Mouse (Mus musculus) retina, adult 2 months (tissue): Measurements from ENCODE around the gene Dnajc8.
"Not testable (repeated sequence)": the region's sequence is repeated elsewhere in the genome, so short reads cannot be mapped to it uniquely, and the experiment has no call there.

Experiments used
- DNase-seq: peaks from one replicate; pipeline ENCODE4 v3.0.0-alpha.2; 2012; ENCODE audit warnings: low read depth, low spot score

Gene Dnajc8

DNA sequence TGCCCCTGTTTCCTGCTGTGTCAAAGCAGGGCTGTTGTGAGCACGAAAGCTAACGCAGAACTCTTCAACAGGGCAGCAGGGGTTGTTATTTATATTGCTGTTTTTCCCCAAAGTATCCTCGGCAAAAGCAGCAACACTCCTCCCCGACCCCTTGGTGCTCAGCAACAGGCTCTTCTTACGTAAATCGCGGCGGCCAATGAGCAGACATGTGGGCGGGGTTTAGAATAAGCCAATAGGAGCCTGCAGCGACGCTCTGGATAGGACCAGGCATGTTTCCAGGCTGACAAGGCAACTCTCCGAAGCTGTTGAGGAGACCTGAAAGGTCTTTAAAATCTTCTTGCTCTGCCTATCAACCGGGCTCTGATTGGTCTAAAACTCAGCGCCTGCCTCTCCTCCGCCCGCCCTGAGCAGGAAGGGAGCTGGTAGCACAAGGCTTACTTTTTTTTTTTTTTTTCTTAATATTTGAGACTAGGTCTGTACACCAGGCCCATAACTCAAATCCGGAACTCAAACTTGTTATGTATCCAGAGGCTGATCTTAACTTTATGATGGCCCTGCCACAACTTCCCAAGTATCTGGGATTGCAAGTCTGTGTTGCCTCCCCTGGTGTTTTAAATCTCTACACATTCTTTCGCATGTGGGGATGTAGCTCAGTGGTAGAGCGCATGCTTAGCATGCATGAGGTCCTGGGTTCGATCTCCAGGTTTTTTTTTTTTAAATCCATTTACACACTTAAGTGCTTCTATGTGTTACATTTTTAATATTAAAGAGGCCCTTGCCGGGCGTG lies 19.8 kb upstream of the Dnajc8 start:
- DNase-seq = peak; percentile 80

DNA sequence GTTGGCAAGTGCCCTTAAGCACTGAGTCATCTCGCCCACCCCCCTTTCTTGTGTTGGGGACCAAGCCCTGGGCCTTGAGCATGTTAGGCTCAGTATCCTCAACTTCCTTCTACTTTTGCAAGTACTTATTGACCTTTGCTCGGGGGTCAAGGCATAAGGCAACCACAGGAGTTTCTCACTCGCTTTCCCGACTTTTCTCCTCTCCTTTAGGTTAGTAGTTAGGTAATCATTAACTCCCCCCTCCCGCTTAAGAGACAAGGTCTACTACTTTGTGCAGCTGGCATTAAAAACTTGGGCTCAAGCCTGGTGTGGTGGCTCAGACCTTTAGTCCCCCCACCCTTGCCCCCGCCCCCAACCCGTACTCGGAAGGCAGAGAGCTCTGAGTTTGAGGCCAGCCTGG lies 17.3 kb upstream of the Dnajc8 start:
- DNase-seq = no peak

DNA sequence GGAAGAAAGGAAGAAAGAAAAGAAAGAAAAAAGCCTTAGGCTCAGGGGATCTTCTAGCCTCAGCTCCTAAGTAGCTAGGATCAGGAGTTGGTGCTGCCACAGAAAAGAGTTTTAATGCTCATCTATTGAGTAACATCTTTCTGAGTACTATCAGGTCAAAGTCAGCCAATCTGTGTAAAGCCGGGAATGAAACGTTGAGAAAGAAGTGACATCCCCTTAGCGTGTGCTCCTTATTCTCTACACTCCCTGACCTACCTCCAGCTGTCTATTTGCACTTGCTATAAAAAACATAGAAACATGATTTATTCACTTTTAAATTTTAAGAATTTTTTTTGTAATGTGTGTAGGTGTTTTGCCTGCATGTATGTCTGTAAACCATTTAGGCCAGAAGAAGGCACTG lies 16.2 kb upstream of the Dnajc8 start:
- DNase-seq = no peak

DNA sequence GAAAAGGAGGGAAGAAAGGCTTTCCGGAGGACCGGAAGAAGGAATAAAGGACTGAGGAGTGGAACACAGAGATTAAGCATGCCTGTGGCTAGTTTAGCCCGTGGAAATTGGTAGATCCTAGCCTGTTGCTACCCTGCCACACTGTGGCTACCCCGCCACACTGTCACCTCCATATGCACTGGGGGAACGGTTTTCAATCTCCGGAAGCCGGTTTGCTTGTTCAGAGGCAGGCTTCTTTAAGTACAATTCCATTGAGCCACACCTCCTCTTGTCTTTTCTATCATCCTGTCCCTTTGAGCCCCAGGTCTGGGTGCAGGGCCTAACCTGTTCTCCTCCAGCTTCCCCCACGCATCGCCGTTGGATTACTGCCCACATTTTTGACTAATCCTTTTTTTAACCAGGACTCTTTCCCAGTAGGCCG lies 11.0 kb upstream of the Dnajc8 start:
- no peak for DNase-seq

DNA sequence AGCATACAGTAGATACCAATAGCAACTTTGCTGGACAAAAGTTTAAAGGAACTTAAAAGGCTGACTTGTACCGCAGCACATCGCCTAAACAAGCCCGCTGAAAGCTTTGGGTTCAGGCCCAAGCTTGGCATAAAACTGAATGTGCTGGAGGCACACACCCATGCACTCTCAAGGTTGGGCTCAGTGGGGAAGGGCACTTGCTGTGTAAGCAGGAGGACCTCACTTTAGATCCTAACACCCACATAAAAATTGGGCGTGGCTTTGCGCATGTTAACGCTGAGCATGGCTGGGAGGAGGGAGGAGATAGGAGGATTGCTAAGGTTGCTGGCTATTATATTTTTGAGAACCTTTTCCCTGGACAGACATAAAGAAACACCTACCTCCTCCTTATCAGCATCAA lies 10.5 kb upstream of the Dnajc8 start:
- DNase-seq = no peak

DNA sequence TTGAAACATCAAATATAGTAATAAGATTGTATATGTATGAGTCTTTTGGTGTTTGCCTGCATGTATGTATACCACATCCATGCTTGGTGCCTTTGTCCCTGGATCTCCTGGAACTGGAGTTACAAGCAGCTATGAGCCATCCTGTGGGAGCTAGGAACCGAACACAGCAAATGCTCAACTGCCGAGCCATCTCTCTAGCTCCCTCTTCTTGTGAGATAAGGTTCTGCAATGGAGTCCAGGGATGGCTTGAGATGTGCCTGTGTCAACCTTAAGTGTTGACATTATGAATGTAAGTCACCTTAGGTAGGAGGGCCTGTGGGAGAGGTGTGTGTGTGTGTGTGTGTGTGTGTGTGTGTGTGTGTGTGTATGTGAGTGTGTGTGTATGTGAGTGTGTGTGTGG lies 8.7 kb upstream of the Dnajc8 start:
- DNase-seq = no peak

DNA sequence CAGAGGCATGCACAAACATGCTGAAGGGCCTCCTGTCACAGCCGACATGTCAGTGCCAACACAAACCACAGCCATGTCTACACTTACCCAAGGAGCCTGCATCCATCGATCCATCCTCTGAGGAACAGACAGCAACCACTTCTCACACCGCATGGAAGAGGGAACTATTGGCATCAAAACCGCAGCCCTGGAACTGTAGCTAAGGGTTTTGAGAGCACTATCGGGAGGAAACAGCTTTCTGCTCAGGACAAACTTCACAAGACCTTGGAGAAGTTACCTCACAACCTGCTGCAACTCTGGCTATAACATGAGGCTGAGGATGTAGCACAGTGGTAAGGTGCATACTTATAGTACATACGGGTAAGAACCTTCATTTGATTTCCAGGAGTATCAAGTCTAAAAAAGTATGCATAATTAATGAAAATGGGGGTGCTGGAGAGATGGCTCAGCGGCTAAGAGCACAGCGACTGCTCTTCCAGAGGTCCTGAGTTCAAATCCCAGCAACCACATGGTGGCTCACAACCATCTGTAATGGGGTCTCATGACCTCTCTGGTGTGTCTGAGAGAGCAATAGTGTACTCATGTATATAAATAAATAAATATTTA lies 7.3 kb upstream of the Dnajc8 start:
- no peak for DNase-seq

DNA sequence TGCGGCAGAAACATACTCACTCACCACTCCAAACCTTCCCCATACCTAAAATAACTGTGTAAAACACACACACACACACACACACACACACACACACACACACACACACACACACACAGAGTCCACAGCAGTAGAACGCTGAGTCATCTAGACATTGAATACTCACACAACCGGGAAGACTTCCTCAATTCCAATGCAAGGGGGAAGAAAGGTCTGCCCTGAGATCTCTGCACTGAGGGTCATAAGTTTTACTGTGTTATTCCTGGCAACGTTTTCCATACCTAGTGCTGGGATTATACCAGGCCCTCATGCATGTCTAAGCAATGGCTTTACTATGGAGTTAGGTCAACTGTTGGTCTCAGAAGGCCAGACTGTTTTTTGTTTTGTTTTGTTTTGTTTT lies 6.0 kb upstream of the Dnajc8 start:
- DNase-seq = no peak

DNA sequence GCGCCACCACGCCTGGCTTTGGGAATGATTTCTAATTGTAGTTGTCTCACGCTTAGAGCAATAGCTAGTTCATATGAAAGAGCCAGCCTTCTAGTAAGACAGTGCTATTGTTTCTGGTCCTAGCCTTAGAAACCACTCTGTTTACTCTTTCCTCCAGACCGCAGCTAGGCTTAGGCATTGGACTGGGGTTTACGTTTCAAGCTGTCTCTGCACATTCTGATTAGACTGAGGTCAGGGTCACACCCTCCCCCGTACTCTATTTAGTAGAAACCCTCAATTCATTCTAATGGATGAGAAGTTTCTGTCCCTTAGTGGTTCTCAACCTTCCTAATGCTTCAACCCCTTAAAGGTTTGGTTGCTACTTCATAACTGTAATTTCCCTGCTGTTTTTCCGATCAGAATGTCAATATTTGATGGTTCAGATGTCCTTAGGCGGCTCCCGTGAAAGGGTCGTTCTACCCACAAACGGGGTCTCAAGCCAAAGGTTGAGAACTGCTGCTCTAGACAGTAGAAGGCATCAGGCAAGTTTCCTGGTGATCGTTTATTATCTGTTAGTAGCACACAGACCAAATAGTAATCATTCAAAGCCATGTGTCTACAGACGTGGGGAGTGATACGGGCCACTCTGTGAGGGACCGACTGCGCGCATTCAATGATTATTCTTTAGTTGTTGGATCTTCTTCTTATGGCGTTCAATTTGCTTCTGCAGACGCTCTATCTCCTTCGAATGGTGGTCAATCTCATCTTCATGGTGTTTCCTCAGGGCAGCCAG lies 5.1 kb upstream of the Dnajc8 start:
- no peak for DNase-seq

DNA sequence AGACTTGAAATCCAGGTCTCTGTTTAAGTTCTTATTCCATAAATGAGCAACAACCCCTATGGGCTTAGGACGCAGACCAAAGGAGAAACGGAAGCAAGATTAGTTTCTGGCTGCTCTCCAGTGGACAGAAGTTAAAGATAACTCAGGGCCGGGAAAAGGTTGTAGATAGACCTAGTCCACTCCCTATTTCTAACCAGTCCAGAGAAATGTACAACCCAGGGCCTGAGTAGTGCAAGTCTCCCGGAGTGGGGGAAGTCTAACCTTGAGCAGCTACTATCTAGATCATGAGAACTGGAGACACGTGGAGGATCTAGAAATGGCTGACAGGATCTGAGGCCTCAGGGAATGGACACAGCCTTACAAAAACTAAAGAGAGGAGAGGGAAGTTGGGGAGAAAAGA lies 2.9 kb upstream of the Dnajc8 start:
- no peak for DNase-seq

DNA sequence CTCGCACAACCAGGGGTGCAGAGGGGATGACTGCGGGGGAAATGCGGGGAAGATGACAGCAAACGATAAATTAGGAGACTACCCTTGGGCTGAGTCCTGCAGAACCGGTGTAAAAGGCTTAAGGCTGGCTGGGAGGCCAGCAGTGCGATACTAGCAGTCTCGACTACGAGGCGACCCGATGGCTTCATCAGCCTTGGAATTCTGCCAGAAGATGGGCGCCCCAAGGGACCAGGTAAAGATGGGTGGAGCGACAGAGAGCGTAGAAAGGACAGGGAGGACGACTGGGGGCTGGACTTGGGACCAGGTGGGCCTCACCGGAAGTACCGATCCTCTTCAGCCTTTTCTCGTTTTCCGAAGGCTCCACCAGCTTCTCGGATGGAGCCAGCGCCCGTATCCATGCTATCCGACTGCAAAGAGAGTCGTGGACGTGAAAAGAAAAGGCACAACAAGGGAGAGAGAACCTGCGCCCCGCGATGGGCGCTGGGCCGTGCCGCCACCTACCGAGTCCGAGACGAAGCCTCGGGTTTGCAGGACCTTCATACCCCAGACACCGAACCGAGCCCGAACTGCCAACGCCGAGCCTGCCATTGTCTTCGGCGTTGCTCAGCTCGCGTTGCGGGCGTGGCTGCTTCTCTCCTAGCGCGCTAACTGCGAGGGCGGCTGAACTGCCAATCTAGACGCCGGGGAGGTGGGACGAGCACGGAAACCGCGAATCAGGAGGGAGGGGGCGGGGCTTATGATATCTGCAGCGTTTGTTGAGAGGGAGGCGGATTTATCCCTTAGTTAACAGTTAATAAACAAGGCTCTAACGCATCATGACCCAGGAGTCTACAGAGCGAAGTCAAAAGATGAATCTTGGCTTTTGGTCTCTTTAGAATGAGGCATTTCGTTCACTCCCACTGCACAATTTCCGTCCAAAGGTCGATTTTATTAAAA lies 2.1 kb upstream of the Dnajc8 start, which contains the start of gene Atpif1:
TSS of gene Atpif1 (minus strand) at position 679 of the 936 bp plus-strand sequence.
- peak; percentile 79 for DNase-seq

DNA sequence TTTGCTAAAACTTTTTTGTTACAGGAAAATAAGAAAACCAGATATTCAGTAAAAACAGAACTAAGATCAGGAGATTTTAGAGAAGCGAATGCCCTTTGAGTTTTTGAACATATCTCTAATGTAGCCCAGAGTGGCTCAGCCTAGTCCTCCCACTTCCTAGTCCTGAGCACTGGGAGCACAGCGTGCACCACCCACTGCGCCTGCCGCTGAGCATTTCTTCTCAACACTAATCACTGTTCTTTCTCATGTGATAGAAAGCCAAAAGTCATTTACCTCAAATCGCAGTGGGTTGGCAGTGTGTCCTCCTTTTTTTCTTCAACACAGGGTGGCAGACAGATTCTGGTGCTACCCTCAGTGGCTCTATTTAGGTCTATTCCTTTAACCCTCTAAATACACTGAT lies 4.1 kb downstream of the Dnajc8 start:
- DNase-seq = no peak

DNA sequence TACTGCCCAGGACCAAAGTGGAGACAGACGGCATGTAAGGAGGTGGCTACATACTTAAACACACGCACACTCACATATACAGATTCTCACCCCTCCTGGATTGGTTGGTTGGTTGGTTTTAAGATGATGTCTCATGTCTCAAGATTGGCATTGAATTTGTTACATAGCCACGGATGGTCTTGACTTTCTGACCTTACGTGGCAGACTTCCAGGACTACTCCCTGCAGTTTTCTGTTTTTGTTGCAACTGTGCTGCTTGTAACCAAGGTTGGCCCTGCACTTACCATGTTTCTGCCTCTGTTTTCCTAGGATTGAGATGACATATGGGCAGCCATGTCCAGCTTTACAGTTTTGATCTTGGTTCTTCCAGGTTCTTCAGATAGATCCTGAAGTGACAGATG lies 6.1 kb downstream of the Dnajc8 start:
- no peak for DNase-seq

DNA sequence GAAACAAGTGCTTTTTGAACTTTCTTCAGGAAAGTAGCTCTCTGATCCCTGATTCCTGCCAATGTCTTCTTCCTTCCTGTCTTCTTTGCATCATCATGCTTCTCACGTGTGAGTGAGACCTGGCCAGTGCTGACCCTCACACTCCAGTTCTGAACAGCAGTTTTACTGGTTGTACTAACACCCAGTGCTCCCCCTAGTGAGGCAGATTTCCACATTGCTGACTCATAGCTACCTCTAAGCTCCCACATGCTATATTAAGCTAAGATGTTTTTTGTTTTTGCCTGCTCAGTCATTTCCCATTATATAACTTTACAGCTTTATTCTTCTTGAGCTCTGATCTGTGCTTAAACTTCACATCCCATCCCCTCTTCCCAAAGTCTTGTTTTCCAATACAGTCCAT lies 7.4 kb downstream of the Dnajc8 start:
- no peak for DNase-seq

DNA sequence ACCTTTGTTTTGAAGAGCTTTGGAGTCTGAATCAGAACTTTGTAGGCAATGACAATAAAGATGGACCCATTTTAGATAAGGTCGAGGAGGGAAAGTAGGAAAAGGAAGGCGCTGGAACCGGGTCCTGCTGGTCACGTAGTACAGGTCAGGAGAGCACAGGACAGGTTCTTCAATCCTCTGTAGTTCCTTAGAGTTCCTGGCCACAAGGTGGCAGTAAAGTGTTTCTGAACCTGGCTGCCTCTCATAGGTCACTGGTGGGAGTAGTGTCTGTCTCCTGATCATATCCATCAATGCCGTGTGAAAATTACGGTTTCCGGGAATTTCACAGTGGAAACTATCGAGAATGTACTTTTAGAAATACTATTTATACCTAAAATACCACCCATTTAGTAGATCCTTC lies 10.5 kb downstream of the Dnajc8 start:
- DNase-seq = peak; percentile 56

DNA sequence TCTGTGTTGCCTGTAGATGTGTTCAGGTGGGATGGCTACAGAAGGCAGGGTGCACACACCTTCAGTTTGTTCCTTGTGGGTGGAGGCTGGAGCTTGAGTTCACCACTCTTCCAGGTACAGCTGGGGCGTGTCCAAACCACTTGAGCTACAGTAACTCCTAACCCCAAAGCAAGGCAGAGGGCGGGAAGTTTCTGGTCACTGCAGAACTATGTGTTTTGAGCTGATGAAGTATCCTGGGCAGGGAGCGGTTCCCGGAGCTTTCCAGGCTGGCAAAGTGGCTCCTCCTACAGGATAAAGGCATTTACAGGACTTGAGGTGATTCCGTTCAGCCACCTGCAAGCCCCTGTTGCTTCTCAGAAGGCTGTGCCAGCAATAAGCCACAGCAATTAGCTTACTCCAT lies 18.9 kb downstream of the Dnajc8 start:
- no peak for DNase-seq

DNA sequence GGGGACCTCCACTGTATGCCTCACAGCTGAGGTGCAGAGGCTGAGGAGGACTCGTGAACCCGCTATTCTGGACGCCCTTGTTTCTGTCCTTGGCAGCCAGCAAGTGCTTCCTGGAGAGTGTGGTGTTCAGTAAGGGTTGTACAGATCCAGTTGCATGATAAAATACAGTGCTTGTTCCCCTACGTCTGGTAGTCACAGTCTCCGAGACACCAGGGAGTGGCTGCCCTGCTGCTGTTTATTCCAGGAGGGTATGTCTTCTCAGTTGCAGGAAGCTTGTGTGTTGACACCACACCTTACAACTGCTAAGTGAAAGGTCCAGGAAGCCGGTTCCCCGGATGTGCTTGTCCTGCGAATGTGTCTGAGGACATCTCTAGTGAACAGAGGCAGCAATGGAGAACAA lies 19.3 kb downstream of the Dnajc8 start:
- no peak for DNase-seq

DNA sequence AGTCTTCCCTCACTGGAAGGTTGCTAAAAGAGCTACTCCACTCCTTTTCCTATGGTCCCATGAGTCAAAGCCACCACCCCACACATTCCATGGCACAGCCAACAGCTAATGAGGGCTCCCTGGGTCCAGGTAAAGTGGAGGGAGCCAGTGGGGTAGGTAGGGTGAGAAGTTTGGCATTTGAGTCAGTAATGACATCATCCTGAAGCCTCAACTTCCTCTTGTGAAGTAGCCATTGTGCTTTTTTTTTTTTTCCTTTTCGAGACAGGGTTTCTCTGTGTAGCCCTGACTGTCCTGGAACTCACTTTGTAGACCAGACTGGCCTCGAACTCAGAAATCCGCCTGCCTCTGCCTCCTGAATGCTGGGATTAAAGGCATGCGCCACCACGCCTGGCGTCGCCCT lies 20.2 kb downstream of the Dnajc8 start:
- DNase-seq = not testable (repeated sequence)

DNA sequence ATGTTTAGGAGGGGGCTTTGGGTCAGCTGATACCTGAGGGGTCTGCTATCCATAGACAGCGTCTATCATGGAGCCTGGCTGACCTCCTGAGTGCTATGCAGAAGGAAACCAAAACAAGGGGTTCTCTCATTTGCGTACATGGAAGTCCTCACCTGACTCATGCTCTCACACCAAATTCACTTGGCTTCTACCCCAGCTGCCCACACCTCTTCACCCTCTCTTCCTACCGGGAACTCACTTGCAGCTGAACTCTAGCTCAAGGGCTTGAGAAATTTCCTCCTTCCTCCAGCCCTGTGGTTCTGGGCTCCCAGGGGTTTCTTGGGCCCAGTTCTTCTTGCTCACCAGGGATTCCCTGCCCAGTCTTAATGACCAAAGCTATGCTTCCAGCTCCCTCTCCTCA lies 27.9 kb downstream of the Dnajc8 start:
- DNase-seq = no peak

DNA sequence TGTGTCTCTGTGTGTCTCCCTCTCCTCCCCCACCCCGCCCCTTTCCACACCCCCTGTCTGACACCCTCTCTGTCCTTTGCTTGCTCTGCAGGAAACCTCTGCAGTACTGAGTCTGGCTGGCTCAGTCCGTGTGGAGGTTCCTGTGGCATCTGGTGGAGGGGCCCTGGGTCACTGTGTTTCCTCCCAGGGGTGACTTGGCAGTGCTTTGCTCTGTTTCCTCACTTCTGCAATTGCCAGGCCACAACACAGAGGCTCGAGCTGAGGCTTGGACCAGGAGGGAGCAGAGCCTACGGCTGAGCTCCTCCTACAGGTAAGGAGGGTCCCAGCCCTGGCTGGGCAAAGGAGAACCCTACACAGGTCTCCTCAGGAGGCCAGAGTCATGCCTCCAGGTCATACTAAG lies 28.6 kb downstream of the Dnajc8 start, which contains the start of gene Ptafr:
TSS of gene Ptafr (plus strand) at position 103 of the 400 bp plus-strand sequence.
- DNase-seq = no peak

DNA sequence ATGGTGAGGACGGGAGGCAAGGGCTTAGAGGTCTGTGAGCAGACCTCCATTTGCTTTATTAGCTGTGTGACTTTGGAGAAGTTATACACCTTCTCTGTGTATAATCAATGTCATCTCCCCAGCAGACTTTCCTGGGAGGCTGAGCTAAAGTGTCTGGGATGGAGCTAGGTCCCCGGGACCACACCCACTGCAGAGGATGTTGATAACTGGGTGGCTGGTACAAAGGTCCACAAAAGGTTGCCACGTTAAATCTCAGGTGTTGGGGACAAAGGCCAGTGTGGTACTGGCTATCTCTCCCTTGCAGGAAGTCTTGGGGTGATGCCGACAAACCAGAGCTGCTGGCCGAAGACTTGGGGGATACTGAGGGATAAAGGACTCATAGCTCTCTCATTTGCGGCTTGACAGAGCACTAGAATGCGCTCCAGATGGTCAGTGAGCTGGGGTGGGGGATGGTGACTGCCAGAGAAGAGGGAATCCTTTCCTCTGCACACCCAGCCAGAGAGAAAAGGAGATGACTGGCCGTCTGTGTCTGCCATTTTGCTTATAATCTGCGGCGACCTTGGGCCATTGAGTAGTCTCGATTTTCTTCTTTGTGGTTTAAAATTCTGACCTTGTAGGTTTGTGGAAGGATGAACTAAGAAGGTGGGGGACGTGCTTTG lies 29.9 kb downstream of the Dnajc8 start:
- no peak for DNase-seq
